Mouse (Mus musculus) brown adipose tissue, adult 24 weeks (tissue): Measurements from ENCODE around the gene Krt19. TPM values are rescaled to one million over a fixed set of nuclear protein-coding genes. Genes with fewer than 3 reads are reported as not detected.

Experiments
- H3K27ac ChIP-seq: fragments of 200-500 bp; replicated peaks from 2 replicates; pipeline ENCODE4 v1.5.1; 2012; ENCODE audit warnings: low read depth, mild to moderate bottlenecking, low read length
- H3K4me1 ChIP-seq: fragments of 200-500 bp; 2 replicates; pipeline ENCODE4 v1.6.1; 2012; ENCODE audit warnings: low read length, mixed read lengths; ENCODE audit not compliant: control insufficient read depth, insufficient read depth, insufficient read length
- H3K4me3 ChIP-seq: fragments of 200-500 bp; 2 replicates; pipeline ENCODE4 v1.5.1; 2012; ENCODE audit warnings: low read depth, mild to moderate bottlenecking, low read length, moderate library complexity; ENCODE audit not compliant: insufficient read depth
- polyA plus RNA-seq: library from polyadenylated mRNA; stranded (reverse); fragments of >200 nt; gene quantifications from 2 replicates; pipeline ENCODE4 v1.2.4, GENCODE M21; 2012; ENCODE audit not compliant: missing spikeins, insufficient read depth, insufficient read length

The Krt19 gene
- polyA plus RNA-seq: 0.87 TPM in 1 of 2 replicates, not detected in the other

GRCm38 (mm10) chr11:100148615-100149330, at the start of gene Krt19:
Krt19 (minus strand) TSS chr11:100148665.
- Histone ChIP-seq H3K4me3 (no peak within 1 kb of the TSS), H3K27ac (no peak within 1 kb of the TSS), H3K4me1 (no peaks in the 10 kb centered on the region)

- H3K4me1 ChIP-seq: no peaks in the 10 kb centered on the region
- H3K27ac ChIP-seq: no peak within 1 kb of the TSS
- H3K4me3 ChIP-seq: no peak within 1 kb of the TSS
Observed at GRCm38 (mm10) chr11:100192992-100193391, 44.5 kb upstream of the Krt19 start, which contains the start of gene Krt9. Krt9 (minus strand) TSS chr11:100193246.

GRCm38 (mm10) chr11:100191820-100192219, 43.4 kb upstream of the Krt19 start:
- H3K27ac ChIP-seq: no peak overlapping the region
- H3K4me1 ChIP-seq: no peaks in the 10 kb centered on the region
- no peak overlapping the region for H3K4me3 ChIP-seq

- Histone ChIP-seq H3K27ac (no peak overlapping the region), H3K4me1 (no peaks in the 10 kb centered on the region), H3K4me3 (no peak overlapping the region)
Observed at GRCm38 (mm10) chr11:100186736-100187135, 38.3 kb upstream of the Krt19 start.

- Histone ChIP-seq H3K27ac (no peak overlapping the region), H3K4me1 (no peaks in the 10 kb centered on the region), H3K4me3 (no peak overlapping the region)
Observed at GRCm38 (mm10) chr11:100181725-100182124, 33.3 kb upstream of the Krt19 start.

- no peak overlapping the region for H3K4me3 ChIP-seq
- no peak overlapping the region for H3K27ac ChIP-seq
- H3K4me1 ChIP-seq: no peaks in the 10 kb centered on the region
Observed at GRCm38 (mm10) chr11:100179260-100179659, 30.8 kb upstream of the Krt19 start.

- no peak overlapping the region for H3K4me3 ChIP-seq
- no peak overlapping the region for H3K27ac ChIP-seq
- H3K4me1 ChIP-seq: no peaks in the 10 kb centered on the region
Observed at GRCm38 (mm10) chr11:100178307-100178706, 29.8 kb upstream of the Krt19 start.

GRCm38 (mm10) chr11:100176791-100177190, 28.3 kb upstream of the Krt19 start:
- H3K4me3 ChIP-seq: no peak overlapping the region
- H3K27ac ChIP-seq: no peak overlapping the region
- no peaks in the 10 kb centered on the region for H3K4me1 ChIP-seq

- Histone ChIP-seq H3K4me3 (no peak overlapping the region), H3K27ac (no peak overlapping the region), H3K4me1 (no peaks in the 10 kb centered on the region)
Observed at GRCm38 (mm10) chr11:100168765-100169762, 20.6 kb upstream of the Krt19 start.

- no peaks in the 10 kb centered on the region for H3K4me1 ChIP-seq
- H3K4me3 ChIP-seq: no peak overlapping the region
- H3K27ac ChIP-seq: no peak overlapping the region
Observed at GRCm38 (mm10) chr11:100168071-100168470, 19.6 kb upstream of the Krt19 start.

- Histone ChIP-seq H3K27ac (no peak overlapping the region), H3K4me3 (no peak overlapping the region), H3K4me1 (no peaks in the 10 kb centered on the region)
Observed at GRCm38 (mm10) chr11:100164392-100164791, 15.9 kb upstream of the Krt19 start.

GRCm38 (mm10) chr11:100157908-100158477, 9.5 kb upstream of the Krt19 start:
- Histone ChIP-seq H3K4me1 (no peaks in the 10 kb centered on the region), H3K27ac (no peak overlapping the region), H3K4me3 (no peak overlapping the region)

- Histone ChIP-seq H3K4me3 (no peak overlapping the region), H3K27ac (no peak overlapping the region), H3K4me1 (no peaks in the 10 kb centered on the region)
Observed at GRCm38 (mm10) chr11:100157331-100157730, 8.9 kb upstream of the Krt19 start.

GRCm38 (mm10) chr11:100155497-100156255, 7.2 kb upstream of the Krt19 start:
- Histone ChIP-seq H3K4me1 (no peaks in the 10 kb centered on the region), H3K27ac (no peak overlapping the region), H3K4me3 (no peak overlapping the region)
